Mouse (Mus musculus) heart, embryonic 14.5 days (tissue): ENCODE data around the gene Wsb1. TPM values are rescaled to one million over a fixed set of nuclear protein-coding genes. Genes with fewer than 3 reads are reported as not detected.

ENCODE experiments used
- polyA plus RNA-seq: library from polyadenylated mRNA; unstranded; fragments of >200 nt; fragmentation: Nextera tagmentation; extraction: Ambion mirVana; gene quantifications from 2 replicates; pipeline ENCODE4 v1.2.1, GENCODE M21; 2014

Gene Wsb1
- polyA plus RNA-seq, 1 experiment from 2014 or later, result 169 TPM

Other genes with a start within 250 kb of the Wsb1 start
- gene Ksr1, start 108.3 kb downstream of the Wsb1 start, polyA plus RNA-seq, result 4.3 and 5.8 TPM in 2 replicates
- not detected in 2 replicates for gene Gm9964, start 42.2 kb upstream of the Wsb1 start, polyA plus RNA-seq
- gene Nf1, start 85.0 kb upstream of the Wsb1 start, polyA plus RNA-seq, result 6.2 and 7.7 TPM in 2 replicates
- 0.26 and 0.31 TPM in 2 replicates for gene Omg, start 249.4 kb upstream of the Wsb1 start, polyA plus RNA-seq